Mouse (Mus musculus) 3T3-L1 (cell line): ENCODE measurements around the gene Ip6k1.

Source experiments
- DNase-seq: peaks from one replicate; pipeline ENCODE4 v3.0.0-alpha.2; 2015; ENCODE audit warnings: low read depth, low spot score

Ip6k1 gene

GRCm38 (mm10) chr9:108027867-108028266, 25.6 kb downstream of the Ip6k1 start:
- no peak for DNase-seq

DNA sequence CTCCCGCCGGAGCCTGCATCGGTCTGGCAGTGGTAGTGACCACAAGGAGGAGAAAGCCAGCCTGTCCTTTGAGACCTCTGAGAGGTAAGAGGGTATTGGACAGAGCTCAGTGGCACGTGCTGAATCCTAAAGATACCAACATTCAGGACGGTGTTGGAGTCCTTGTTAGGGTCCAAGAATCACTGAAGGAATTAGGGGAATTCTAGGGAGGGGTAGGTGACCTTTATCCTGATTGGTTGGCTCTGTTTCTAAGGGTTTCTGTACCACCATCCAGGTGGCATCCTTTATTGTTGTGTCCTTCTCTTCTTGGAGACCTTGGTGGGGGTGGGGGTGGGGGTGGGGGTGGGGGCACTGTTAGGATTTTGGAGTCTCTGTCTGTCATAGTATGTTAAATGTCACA, 29.8 kb downstream of the Ip6k1 start:
- DNase-seq, result no peak

DNA sequence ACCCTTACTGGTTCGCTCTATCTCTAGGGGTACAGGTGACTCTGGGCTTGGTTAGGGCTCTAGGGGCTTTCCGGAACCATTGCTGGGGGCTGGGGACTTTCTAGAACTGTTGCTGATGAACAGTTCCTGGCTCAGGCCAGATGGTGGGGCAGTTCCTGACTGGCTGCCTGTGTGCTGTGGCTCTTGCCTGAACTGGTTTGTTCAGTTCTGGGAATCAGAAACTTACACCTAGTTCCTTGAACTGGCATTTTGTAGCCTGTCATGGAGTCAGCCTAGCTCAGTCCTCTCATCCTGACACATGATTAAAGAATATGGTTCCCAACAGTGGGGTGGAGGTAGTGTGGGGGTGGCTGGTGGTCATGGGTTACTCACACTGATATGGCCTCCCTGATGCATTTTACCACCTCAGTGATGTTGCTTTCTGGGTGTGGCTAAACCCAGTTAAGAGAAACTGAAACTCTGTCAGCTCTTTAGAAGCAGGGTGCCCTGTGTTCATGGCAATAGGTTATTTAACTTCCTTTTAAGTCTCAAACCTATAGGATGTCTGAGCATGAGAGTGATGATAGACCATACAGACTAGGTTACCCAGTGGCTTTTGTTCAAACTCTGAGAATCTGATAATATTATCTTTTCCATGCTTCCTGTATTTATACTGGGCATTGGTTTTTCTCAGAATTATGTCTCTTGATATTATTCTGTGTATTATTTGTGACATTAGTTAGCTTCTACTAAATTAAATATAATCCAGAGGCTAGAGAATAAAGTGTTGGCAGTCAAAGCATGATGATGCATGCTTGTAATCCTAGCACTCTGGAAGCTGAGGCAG, 33.2 kb downstream of the Ip6k1 start:
- DNase-seq, result no peak

GRCm38 (mm10) chr9:108044751-108045492, 42.6 kb downstream of the Ip6k1 start:
- peak; percentile 44 for DNase-seq

DNA sequence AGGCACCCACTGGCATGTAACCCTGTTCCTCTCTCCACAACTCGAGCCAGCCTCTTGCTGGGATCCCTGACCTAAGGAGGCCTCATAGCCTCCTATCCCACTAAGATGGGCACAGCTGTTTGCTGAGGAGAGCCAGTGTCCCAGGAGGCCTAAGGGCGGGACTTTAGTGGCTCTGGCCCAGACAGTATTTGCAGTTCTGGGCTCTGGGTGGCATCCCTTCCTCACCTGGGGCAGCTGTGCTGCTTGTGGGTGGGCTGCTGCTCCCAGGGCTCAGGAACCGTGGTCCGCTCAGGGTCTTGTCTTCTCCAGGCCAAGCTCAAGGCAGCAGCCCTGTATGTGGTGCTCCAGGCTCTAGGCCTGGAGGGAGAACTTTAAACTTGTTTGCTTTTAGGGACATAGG, 44.3 kb downstream of the Ip6k1 start:
- no peak for DNase-seq

DNA sequence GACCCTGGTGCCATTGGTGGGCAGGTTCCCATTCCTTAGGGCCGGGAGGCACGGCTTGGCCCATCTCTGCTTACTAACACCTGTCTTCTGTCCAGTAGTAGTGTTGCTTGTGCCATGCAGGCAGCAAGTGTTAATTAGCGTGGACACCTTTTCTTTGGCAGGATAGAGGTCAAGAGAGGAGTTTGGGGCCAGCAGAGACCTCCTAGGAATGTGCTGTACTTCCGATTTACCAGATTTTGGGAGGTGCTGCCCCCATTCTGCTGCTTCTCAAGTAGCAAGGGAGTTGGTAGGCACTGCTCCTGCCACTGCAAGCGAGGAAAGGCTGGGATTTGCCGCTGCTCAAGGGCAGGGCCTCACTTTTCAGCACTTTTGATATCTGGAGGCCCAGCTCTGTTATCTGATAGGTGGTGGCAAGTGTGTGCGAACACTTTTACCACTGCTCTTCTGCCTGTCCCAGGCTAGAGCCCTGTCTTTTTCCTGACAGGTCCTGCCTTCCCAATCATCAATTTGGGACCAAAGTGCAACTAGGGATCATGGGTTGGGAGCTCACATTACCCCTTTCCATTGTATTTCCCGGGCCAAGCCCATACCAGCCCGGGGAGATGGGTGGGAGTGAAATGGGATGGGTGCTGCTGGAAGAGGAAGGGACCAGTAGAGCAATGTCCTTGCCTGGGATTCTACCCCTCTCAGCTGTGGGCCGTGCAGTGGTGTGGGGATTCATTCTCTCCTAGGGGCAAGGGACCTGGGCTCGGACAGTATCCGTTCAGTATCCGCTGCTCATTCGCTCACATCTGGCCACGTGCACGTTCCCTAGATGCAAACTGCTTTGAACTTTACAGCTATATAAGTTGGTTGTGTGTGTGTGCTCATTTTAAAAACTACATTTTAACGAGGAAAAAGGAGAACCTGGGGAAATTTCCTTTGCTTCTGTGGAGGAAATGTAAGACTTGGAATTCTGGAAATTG, 45.6 kb downstream of the Ip6k1 start:
- no peak for DNase-seq

DNA sequence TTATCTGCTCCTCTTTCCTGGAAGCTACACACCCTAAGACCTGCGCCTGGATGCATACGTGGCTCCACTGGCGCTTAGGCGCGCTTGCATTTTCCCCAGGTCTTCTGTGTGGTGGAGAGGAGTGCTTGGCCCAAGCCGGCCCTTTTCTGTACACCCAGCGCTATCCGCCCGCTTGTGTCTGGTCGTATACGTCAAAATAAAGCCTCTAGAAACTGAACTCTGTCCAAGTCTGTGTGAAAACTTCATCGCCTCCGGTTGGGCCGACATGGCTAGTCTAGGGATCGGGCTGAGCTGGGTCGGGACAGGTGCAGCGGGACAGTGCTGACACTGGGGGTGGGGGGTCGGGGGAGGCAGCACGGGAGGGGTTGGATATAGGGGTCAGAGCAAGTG, 46.3 kb downstream of the Ip6k1 start:
- peak; percentile 46 for DNase-seq

GRCm38 (mm10) chr9:108049016-108049455, 46.7 kb downstream of the Ip6k1 start, which contains the start of gene Gmppb:
Gene Gmppb, plus strand, starts transcription at chr9:108049242.
- DNase-seq, result peak; percentile 98

DNA sequence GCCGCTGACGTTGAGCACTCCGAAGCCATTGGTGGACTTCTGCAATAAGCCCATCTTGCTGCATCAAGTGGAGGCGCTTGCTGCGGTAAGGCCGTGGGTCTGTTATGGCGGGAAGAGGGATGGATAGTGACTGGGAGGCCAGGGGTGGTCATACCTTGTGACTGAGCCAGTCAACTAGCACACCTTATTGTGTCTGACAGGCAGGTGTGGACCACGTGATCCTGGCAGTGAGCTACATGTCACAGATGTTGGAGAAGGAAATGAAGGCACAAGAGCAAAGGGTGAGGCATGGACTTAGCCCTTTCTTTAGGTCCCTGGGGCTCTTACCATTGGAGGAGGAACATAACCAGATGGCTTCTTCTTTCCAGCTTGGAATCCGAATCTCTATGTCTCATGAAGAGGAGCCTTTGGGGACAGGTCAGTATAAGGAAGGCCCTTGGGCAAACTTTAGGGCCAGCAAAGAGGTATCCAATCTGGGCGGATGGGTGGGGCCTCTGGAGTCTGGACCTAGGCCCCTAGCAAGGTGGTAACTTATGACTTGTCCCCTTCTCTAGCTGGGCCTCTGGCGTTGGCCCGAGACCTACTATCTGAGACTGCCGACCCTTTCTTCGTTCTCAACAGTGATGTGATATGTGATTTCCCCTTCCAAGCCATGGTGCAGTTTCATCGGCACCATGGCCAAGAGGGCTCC, 47.4 kb downstream of the Ip6k1 start:
- DNase-seq, result peak; percentile 44

GRCm38 (mm10) chr9:108051184-108051930, 49.1 kb downstream of the Ip6k1 start:
- no peak for DNase-seq

DNA sequence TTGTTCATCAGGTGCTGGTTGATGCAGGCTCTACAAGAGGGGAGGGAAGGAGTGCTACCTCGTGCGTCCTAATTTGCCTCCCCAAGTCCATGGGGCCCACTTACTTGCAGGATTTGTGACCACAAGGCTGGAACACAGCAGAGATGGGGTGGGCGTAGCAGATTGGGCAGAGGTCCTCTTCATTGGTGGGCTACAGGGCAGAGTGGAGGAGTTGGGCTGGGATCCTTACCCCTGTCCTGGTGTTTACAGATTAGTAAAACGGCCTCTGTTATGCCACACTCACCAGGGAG, 49.6 kb downstream of the Ip6k1 start:
- no peak for DNase-seq

DNA sequence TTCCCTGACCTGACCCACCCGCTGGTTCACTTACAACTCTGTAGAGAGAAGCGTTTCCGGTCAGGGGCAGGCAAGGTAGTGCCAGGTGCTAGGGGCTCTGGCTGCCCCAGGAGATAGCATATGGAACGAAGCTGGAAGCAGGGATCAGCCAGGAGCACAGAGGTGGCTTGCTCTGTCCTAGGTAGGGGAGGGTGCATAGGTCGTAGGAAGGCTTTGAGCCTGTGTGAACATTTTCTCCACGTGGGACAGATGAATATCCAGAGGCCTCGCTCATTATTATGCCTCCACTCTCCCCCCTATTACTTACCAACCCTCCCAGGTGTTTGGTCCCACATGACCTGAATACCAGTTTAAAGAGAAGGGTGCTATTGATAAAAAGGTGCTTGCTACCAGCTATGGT, 50.1 kb downstream of the Ip6k1 start:
- DNase-seq, result no peak

DNA sequence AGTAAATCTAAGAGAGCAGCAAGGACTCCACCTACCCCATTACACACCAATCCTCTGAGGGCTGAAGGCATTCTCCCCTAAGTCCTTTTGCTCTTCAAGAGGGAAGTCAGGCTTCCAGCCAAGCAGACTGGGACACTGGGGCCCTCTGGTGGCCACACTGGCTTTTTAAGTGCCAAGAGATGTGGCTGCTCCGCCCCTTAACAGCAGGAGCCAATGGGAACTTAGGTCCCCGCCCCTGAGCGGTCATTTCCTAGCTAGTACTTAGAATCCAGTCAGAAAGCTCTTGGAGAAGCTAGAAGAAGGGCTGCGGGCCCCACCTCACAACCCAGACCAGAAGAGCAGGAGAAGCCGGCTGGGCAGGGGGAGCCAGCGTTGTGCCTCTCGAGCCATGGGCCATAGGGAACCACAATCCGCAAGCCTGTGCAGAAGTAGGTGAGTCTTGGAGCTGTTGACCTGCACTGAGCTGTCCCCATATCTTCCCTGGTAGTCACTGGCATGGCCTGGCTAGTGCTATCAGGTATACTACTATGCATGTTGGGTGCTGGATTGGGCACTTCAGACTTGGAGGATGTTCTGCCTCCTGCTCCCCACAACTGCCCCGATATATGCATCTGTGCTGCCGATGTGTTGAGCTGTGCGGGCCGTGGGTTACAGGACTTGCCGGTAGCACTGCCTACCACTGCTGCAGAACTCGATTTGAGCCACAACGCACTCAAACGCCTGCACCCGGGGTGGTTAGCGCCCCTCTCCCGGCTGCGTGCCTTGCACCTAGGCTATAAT, 50.8 kb downstream of the Ip6k1 start, which contains the start of gene Amigo3:
TSS of gene Amigo3 (plus strand) at position 275 of the 780 bp plus-strand sequence.
- DNase-seq, result peak; percentile 98

GRCm38 (mm10) chr9:108053665-108054225, 51.4 kb downstream of the Ip6k1 start:
- DNase-seq, result no peak

- DNase-seq, result no peak
Observed at GRCm38 (mm10) chr9:108054331-108055040, 52.2 kb downstream of the Ip6k1 start.

- DNase-seq, result no peak
Observed at GRCm38 (mm10) chr9:108055061-108055460, 52.8 kb downstream of the Ip6k1 start.

DNA sequence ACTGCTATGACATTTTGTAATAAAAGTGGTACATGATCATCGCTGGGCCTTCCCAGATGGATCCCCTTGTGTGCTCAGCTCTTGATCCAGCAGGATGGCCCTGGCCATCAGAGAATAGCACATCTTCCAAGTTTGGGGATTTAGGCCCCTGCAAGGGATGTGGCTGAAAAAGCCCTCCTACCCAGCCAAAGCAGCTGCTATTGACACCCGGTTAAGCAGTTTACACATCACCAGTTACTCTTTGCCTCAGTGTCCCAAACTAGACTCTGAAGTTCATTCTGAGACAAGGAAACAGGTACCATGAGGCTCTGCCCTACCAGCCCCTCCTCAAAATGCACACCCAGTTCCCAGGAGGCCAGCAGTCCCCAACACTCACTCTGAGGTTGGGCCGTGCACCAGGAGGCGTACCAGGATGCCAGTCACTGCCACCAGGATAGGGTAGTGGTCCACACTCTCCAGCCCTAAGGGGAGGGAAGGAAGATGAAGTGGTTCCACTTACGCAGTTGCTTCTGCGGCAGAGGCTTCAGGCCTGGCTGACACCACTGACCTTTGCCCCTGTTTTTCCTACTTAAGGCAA, 53.4 kb downstream of the Ip6k1 start:
- no peak for DNase-seq
